Mouse (Mus musculus) cerebellum, adult 2 months (tissue): Measurements from ENCODE around the gene Foxp1. TPM values are rescaled to one million over a fixed set of nuclear protein-coding genes. Genes with fewer than 3 reads are reported as not detected.

ENCODE experiments used
- DNase-seq, 2 experiments: peaks; one replicate each; pipeline ENCODE4 v3.0.0; 2021
- H3K27ac ChIP-seq: fragments of 200-500 bp; 2 replicates; pipeline ENCODE4 v1.5.1; 2012; ENCODE audit warnings: low read length, control low read depth, inconsistent platforms; ENCODE audit not compliant: insufficient read depth
- H3K27me3 ChIP-seq: fragments of 200-500 bp; 2 replicates; pipeline ENCODE4 v1.6.1; 2012; ENCODE audit warnings: inconsistent platforms, mild to moderate bottlenecking, low read length, moderate library complexity; ENCODE audit not compliant: control insufficient read depth, insufficient read depth
- H3K4me1 ChIP-seq: fragments of 200-500 bp; 2 replicates; pipeline ENCODE4 v1.6.1; 2011; ENCODE audit warnings: low read length; ENCODE audit not compliant: control insufficient read depth, insufficient read depth
- H3K4me3 ChIP-seq: fragments of 200-500 bp; replicated peaks from 2 replicates; pipeline ENCODE3; 2011; ENCODE audit warnings: mild to moderate bottlenecking, low read depth, low read length, control low read depth; ENCODE audit not compliant: insufficient read depth
- CTCF ChIP-seq: fragments of 200-500 bp; IDR thresholded peaks from 2 replicates; pipeline ENCODE4 v1.5.1; 2011; ENCODE audit warnings: low read depth, mild to moderate bottlenecking, control low read depth, low read length, moderate library complexity, borderline replicate concordance; ENCODE audit not compliant: insufficient read depth
- POLR2A ChIP-seq: fragments of 200-500 bp; IDR thresholded peaks from 2 replicates; pipeline ENCODE4 v1.6.1; 2011; ENCODE audit warnings: low read length, control low read depth, borderline replicate concordance; ENCODE audit not compliant: insufficient read depth
- WGBS: fragments of 180-500 bp; shearing (Covaris S2); methylation state at CpG from one replicate; pipeline ENCODE4 v1.1.7; 2018; 5-methylcytosine and 5-hydroxymethylcytosine counted together
- polyA plus RNA-seq: library from polyadenylated mRNA; depleted of rRNA; stranded (reverse); fragments of >200 nt; gene quantifications from 2 replicates; pipeline ENCODE4 v1.2.3, GENCODE M21; 2012

The Foxp1 gene
- polyA plus RNA-seq, 1 experiment, result 21.0 TPM

- Histone ChIP-seq H3K27me3 (no peaks in the 10 kb centered on the region), H3K4me3 (no peak overlapping the region), H3K27ac (no peak overlapping the region), H3K4me1 (peaks cover 4% of the 10 kb centered on the region; the same call in 1 of the 2 replicates)
- DNase-seq, result no peak
- 77% methylated on average over 2 of the region's 2 CpGs for WGBS
- TF ChIP-seq CTCF (no peak), POLR2A (no peak)
Measured at GRCm38 (mm10) chr6:99263886-99264185, 258.7 kb downstream of the Foxp1 start.

- H3K27ac ChIP-seq, result no peak overlapping the region
- no peak overlapping the region for H3K4me3 ChIP-seq
- WGBS, result 76% methylated on average over 12 of the region's 12 CpGs
- TF ChIP-seq POLR2A, result no peak
- TF ChIP-seq CTCF, result no peak
- no peak for DNase-seq
- H3K27me3 ChIP-seq, result no peaks in the 10 kb centered on the region
- H3K4me1 ChIP-seq, result 0 out of 2 replicates have a peak, but pooled peaks cover 3% of the 10 kb centered on the region
Measured at GRCm38 (mm10) chr6:99263061-99263885, 259.2 kb downstream of the Foxp1 start.

- Histone ChIP-seq H3K4me1 (no peaks in the 10 kb centered on the region), H3K27me3 (no peaks in the 10 kb centered on the region), H3K4me3 (no peak overlapping the region), H3K27ac (no peak overlapping the region)
- TF ChIP-seq POLR2A (no peak), CTCF (no peak)
- WGBS, result 75% methylated on average over 4 of the region's 4 CpGs
- DNase-seq, result no peak
Measured at GRCm38 (mm10) chr6:99261737-99262130, 260.8 kb downstream of the Foxp1 start.

- WGBS, result 72% methylated on average over 11 of the region's 11 CpGs
- H3K4me1 ChIP-seq, result no peaks in the 10 kb centered on the region
- H3K4me3 ChIP-seq, result no peak overlapping the region
- no peak overlapping the region for H3K27ac ChIP-seq
- TF ChIP-seq POLR2A (no peak), CTCF (no peak)
- no peaks in the 10 kb centered on the region for H3K27me3 ChIP-seq
- DNase-seq, result no peak
Measured at GRCm38 (mm10) chr6:99260941-99261736, 261.4 kb downstream of the Foxp1 start.

GRCm38 (mm10) chr6:99258346-99258745, 264.2 kb downstream of the Foxp1 start:
- TF ChIP-seq CTCF (no peak), POLR2A (no peak)
- 86% methylated on average over 5 of the region's 5 CpGs for WGBS
- peaks cover 2% of the 10 kb centered on the region; the same call in 1 of the 2 replicates for H3K4me1 ChIP-seq
- no peak overlapping the region for H3K27ac ChIP-seq
- H3K4me3 ChIP-seq, result no peak overlapping the region
- DNase-seq, result no peak
- H3K27me3 ChIP-seq, result no peaks in the 10 kb centered on the region

GRCm38 (mm10) chr6:99257676-99258075, 264.8 kb downstream of the Foxp1 start:
- Histone ChIP-seq H3K27ac (no peak overlapping the region), H3K27me3 (no peaks in the 10 kb centered on the region), H3K4me3 (no peak overlapping the region), H3K4me1 (peaks cover 2% of the 10 kb centered on the region; the same call in 1 of the 2 replicates)
- WGBS, result 92% methylated on average over 2 of the region's 2 CpGs
- DNase-seq, result no peak
- TF ChIP-seq POLR2A, result no peak
- TF ChIP-seq CTCF, result no peak

GRCm38 (mm10) chr6:99253331-99253730, 269.2 kb downstream of the Foxp1 start:
- H3K4me3 ChIP-seq, result no peak overlapping the region
- H3K27me3 ChIP-seq, result no peaks in the 10 kb centered on the region
- no peak overlapping the region for H3K27ac ChIP-seq
- no peak for DNase-seq
- TF ChIP-seq CTCF (no peak), POLR2A (no peak)
- WGBS, result 91% methylated on average over 8 of the region's 8 CpGs
- H3K4me1 ChIP-seq, result peaks cover 2% of the 10 kb centered on the region; the same call in 1 of the 2 replicates

GRCm38 (mm10) chr6:99252816-99253215, 269.7 kb downstream of the Foxp1 start:
- Histone ChIP-seq H3K27me3 (no peaks in the 10 kb centered on the region), H3K4me1 (peaks cover 2% of the 10 kb centered on the region; the same call in 1 of the 2 replicates), H3K4me3 (no peak overlapping the region), H3K27ac (no peak overlapping the region)
- 47% methylated on average over 5 of the region's 5 CpGs for WGBS
- no peak for TF ChIP-seq CTCF
- no peak for TF ChIP-seq POLR2A
- no peak for DNase-seq
